Mouse (Mus musculus) kidney, adult 2 months (tissue): ENCODE measurements at regions not wholly inside any gene's neighbourhood (a gene's known extent, or its start where the extent isn't known, plus 50 kb on each side); places are given as distances from the start of the nearest gene placed in this dataset.

Experiments used
- DNase-seq: peaks from one replicate; pipeline ENCODE4 v3.0.0; 2021
- H3K27ac ChIP-seq: fragments of 200-500 bp; 2 replicates; pipeline ENCODE4 v1.5.1; 2012; ENCODE audit warnings: low read depth, low read length, control low read depth, inconsistent platforms; ENCODE audit not compliant: insufficient read depth
- H3K27me3 ChIP-seq: fragments of 200-500 bp; replicated peaks from 2 replicates; pipeline ENCODE4 v1.6.1; 2012; ENCODE audit warnings: mild to moderate bottlenecking, moderate library complexity, low read length, inconsistent platforms; ENCODE audit not compliant: control insufficient read depth, insufficient read depth
- H3K36me3 ChIP-seq: fragments of 200-500 bp; 2 replicates; pipeline ENCODE4 v1.6.1; 2012; ENCODE audit warnings: mild to moderate bottlenecking, moderate library complexity, low read length, inconsistent platforms; ENCODE audit not compliant: control insufficient read depth, insufficient read depth
- H3K4me1 ChIP-seq: fragments of 200-500 bp; 2 replicates; pipeline ENCODE4 v1.6.1; 2011; ENCODE audit warnings: low read length; ENCODE audit not compliant: control insufficient read depth, insufficient read depth
- H3K4me3 ChIP-seq: fragments of 200-500 bp; 2 replicates; pipeline ENCODE4 v1.5.1; 2011; ENCODE audit warnings: mild to moderate bottlenecking, low read depth, low read length, control low read depth; ENCODE audit not compliant: insufficient read depth
- CTCF ChIP-seq: fragments of 200-500 bp; conservative IDR thresholded peaks from 2 replicates; pipeline ENCODE4 v1.5.1; 2011; ENCODE audit warnings: low read depth, mild to moderate bottlenecking, control low read depth, low read length, moderate library complexity, mixed read lengths; ENCODE audit not compliant: insufficient read depth, insufficient read length
- POLR2A ChIP-seq: fragments of 200-500 bp; IDR thresholded peaks from one replicate; pipeline ENCODE4 v1.6.1; 2011; ENCODE audit warnings: low read depth, low read length, control low read depth
- WGBS: fragments of 180-500 bp; shearing (Covaris S2); methylation state at CpG from one replicate; pipeline ENCODE4 v1.1.7; 2018; 5-methylcytosine and 5-hydroxymethylcytosine counted together

- no peaks in the 10 kb centered on the region for H3K4me1 ChIP-seq
- TF ChIP-seq POLR2A = no peak
- no peak for TF ChIP-seq CTCF
- H3K4me3 ChIP-seq = no peak overlapping the region
- H3K36me3 ChIP-seq = no peaks in the 10 kb centered on the region
- no peaks in the 10 kb centered on the region for H3K27me3 ChIP-seq
- WGBS = 51% methylated on average over 6 of the region's 6 CpGs
- no peak for DNase-seq
- no peak overlapping the region for H3K27ac ChIP-seq
These were observed 367.9 kb downstream of the Glrx3 start for GRCm38 (mm10) chr7:137805361-137805760.

DNA sequence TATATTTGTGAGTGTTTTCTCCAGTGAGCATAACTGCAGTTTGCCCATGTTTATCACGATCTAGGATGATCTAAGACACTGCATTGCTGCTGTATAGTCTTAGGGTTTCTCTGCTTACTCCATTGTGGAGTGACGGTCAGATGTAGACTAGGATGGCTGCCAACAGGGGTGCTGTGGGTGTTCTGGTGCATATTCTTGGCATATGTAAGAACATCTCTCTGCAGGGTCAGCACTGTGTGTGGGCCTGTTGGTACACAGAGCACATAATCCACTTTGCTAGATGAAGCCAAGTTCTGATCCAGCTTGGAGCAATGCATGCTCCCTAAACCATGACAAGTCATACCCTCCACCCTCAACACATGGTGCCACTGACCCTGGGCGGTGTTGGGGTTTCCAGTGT lies 375.4 kb downstream of the Glrx3 start:
- Histone ChIP-seq H3K4me1 (no peaks in the 10 kb centered on the region), H3K27me3 (no peaks in the 10 kb centered on the region), H3K36me3 (no peaks in the 10 kb centered on the region), H3K4me3 (no peak overlapping the region), H3K27ac (no peak overlapping the region)
- WGBS = 87% methylated on average over 3 of the region's 3 CpGs
- no peak for DNase-seq
- TF ChIP-seq CTCF = no peak
- TF ChIP-seq POLR2A = no peak

- Histone ChIP-seq H3K27ac (no peak overlapping the region), H3K27me3 (no peaks in the 10 kb centered on the region), H3K4me3 (no peak overlapping the region), H3K4me1 (peaks cover 8% of the 10 kb centered on the region; the same call in 1 of the 2 replicates), H3K36me3 (no peaks in the 10 kb centered on the region)
- WGBS = 69% methylated on average over 2 of the region's 2 CpGs
- no peak for DNase-seq
- TF ChIP-seq POLR2A (no peak), CTCF (no peak)
These were observed 403.1 kb downstream of the Glrx3 start for GRCm38 (mm10) chr7:137840520-137840919.

DNA sequence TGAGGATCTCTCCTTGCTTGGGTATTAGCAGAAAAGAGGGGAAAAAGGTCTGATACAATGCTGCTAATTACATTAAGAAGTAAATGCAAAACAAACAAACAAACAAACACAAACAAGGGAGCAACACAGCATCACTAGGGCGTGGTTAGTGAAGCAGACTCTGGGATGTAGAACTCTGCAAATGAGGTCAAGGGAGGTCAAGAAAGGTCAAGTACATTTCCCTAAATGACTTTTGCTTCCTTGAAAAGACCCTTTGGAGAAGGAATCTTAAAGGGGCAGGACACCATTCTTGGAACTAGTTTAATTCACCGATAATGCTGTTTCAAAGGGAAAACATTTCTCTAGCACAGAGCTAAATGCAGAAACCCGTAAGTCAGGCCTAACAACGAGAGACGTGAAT lies 403.6 kb downstream of the Glrx3 start:
- peaks cover 8% of the 10 kb centered on the region; the same call in 1 of the 2 replicates for H3K4me1 ChIP-seq

GRCm38 (mm10) chr7:137841456-137842100 lies 404.2 kb downstream of the Glrx3 start:
- Histone ChIP-seq H3K36me3 (no peaks in the 10 kb centered on the region), H3K27me3 (no peaks in the 10 kb centered on the region), H3K27ac (no peak overlapping the region), H3K4me1 (peaks cover 8% of the 10 kb centered on the region; the same call in 1 of the 2 replicates), H3K4me3 (no peak overlapping the region)
- DNase-seq = no peak
- 31% methylated on average over 8 of the region's 8 CpGs for WGBS
- TF ChIP-seq POLR2A (no peak), CTCF (no peak)

More for the DNA sequence above, 403.6 kb downstream of the Glrx3 start:
- Histone ChIP-seq H3K4me3 (no peak overlapping the region), H3K27ac (no peak overlapping the region), H3K27me3 (no peaks in the 10 kb centered on the region), H3K36me3 (no peaks in the 10 kb centered on the region)
- DNase-seq = no peak
- WGBS = 53% methylated on average over 5 of the region's 5 CpGs
- TF ChIP-seq CTCF (no peak), POLR2A (no peak)

DNA sequence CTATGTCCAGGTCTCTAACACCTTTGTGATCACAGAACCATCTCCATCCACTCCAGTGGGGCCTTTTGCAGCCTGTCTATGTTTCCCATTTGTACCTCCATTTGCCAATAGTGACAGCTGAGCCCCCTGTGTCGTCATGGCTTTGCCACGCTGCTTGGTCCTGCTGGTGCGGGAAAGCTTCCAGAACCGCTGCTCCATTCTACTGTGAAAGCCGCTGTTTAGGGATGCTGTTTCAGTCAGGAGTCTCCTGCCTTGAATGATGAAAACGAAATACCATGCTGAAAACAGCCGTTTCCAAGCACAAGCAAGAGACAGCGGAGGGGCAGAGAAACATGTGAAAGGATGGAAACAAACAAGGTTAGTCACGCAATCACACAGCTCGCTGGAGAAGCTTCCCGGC lies 410.4 kb downstream of the Glrx3 start:
- no peak overlapping the region for H3K4me3 ChIP-seq

GRCm38 (mm10) chr7:137851061-137851460 lies 413.6 kb downstream of the Glrx3 start:
- no peak for TF ChIP-seq CTCF
- no peak for TF ChIP-seq POLR2A
- 70% methylated on average over 4 of the region's 4 CpGs for WGBS
- Histone ChIP-seq H3K4me1 (no peaks in the 10 kb centered on the region), H3K36me3 (no peaks in the 10 kb centered on the region), H3K4me3 (no peak overlapping the region), H3K27me3 (no peaks in the 10 kb centered on the region), H3K27ac (no peak overlapping the region)
- DNase-seq = no peak

More for the DNA sequence above, 410.4 kb downstream of the Glrx3 start:
- H3K36me3 ChIP-seq = no peaks in the 10 kb centered on the region
- H3K4me1 ChIP-seq = no peaks in the 10 kb centered on the region
- 71% methylated on average over 11 of the region's 11 CpGs for WGBS
- no peak for DNase-seq
- no peaks in the 10 kb centered on the region for H3K27me3 ChIP-seq
- TF ChIP-seq CTCF = no peak
- TF ChIP-seq POLR2A = no peak
- H3K27ac ChIP-seq = no peak overlapping the region

DNA sequence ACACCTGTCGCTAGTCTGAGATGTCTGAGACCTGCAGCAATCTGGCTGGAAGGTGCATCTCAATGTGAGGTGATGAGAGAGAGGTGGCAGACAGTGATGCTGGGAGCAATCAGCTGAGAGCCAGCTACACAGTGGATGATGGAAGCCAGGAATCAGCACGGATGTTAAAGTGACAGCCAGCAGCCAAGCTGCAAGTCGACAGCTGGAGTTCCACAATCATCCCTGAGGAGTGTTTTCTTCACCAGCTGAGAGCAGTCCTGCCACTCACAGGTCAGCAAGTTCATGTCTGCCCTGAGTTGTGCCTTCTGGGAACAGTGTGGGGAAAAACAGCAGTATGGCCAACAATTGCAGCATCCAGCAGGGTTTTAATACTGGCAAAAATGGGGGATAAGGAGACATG lies 422.3 kb downstream of the Glrx3 start:
- TF ChIP-seq CTCF (no peak), POLR2A (no peak)
- no peak for DNase-seq
- H3K27ac ChIP-seq = no peak overlapping the region
- no peak overlapping the region for H3K4me3 ChIP-seq
- H3K27me3 ChIP-seq = no peaks in the 10 kb centered on the region
- no peaks in the 10 kb centered on the region for H3K4me1 ChIP-seq
- 56% methylated on average over 3 of the region's 3 CpGs for WGBS
- no peaks in the 10 kb centered on the region for H3K36me3 ChIP-seq
